Mouse (Mus musculus) ovary, adult 18-20 months (tissue): ENCODE results near the gene Mgat3.
A peak's percentile ranks its signal among the peaks of the same experiment; 100 is the strongest.

Experiments used
- DNase-seq: peaks from one replicate; pipeline ENCODE4 v3.0.0; 2022; ENCODE audit warnings: low spot score, mixed read lengths

Gene Mgat3

GRCm38 (mm10) chr15:80173001-80173771, at the start of gene Mgat3:
Mgat3 (plus strand) TSS chr15:80173721.
- DNase-seq, result no peak

- DNase-seq, result no peak
Measured at GRCm38 (mm10) chr15:80124651-80125050, 48.9 kb upstream of the Mgat3 start.

- no peak for DNase-seq
Measured at GRCm38 (mm10) chr15:80127191-80127590, 46.3 kb upstream of the Mgat3 start.

- no peak for DNase-seq
Measured at GRCm38 (mm10) chr15:80129982-80130381, 43.5 kb upstream of the Mgat3 start.

- no peak for DNase-seq
Measured at GRCm38 (mm10) chr15:80130689-80131088, 42.8 kb upstream of the Mgat3 start.

- DNase-seq, result no peak
Measured at GRCm38 (mm10) chr15:80131421-80131820, 42.1 kb upstream of the Mgat3 start.

- no peak for DNase-seq
Measured at GRCm38 (mm10) chr15:80132452-80132851, 41.1 kb upstream of the Mgat3 start.

GRCm38 (mm10) chr15:80132993-80133586, 40.4 kb upstream of the Mgat3 start, which contains the start of gene Tab1:
Tab1 (plus strand) TSS chr15:80133127.
- peak; percentile 85 for DNase-seq

GRCm38 (mm10) chr15:80133682-80134449, 39.7 kb upstream of the Mgat3 start:
- no peak for DNase-seq

GRCm38 (mm10) chr15:80134450-80134847, 39.1 kb upstream of the Mgat3 start:
- peak; percentile 62 for DNase-seq

GRCm38 (mm10) chr15:80135499-80135898, 38.0 kb upstream of the Mgat3 start:
- DNase-seq, result no peak

GRCm38 (mm10) chr15:80136645-80137044, 36.9 kb upstream of the Mgat3 start:
- DNase-seq, result no peak

- DNase-seq, result no peak
Measured at GRCm38 (mm10) chr15:80137945-80138791, 35.4 kb upstream of the Mgat3 start.

GRCm38 (mm10) chr15:80140302-80140701, 33.2 kb upstream of the Mgat3 start:
- no peak for DNase-seq

- no peak for DNase-seq
Measured at GRCm38 (mm10) chr15:80140878-80141277, 32.6 kb upstream of the Mgat3 start.

GRCm38 (mm10) chr15:80142130-80142529, 31.4 kb upstream of the Mgat3 start:
- DNase-seq, result no peak

GRCm38 (mm10) chr15:80143760-80144159, 29.8 kb upstream of the Mgat3 start:
- peak; percentile 47 for DNase-seq

GRCm38 (mm10) chr15:80145397-80145796, 28.1 kb upstream of the Mgat3 start:
- DNase-seq, result no peak

- no peak for DNase-seq
Measured at GRCm38 (mm10) chr15:80146153-80146552, 27.4 kb upstream of the Mgat3 start.

- no peak for DNase-seq
Measured at GRCm38 (mm10) chr15:80147090-80147489, 26.4 kb upstream of the Mgat3 start.

GRCm38 (mm10) chr15:80147511-80147910, 26.0 kb upstream of the Mgat3 start:
- DNase-seq, result no peak

GRCm38 (mm10) chr15:80148565-80148964, 25.0 kb upstream of the Mgat3 start:
- no peak for DNase-seq
